Mouse (Mus musculus): ENCODE data around the gene Trim10. TPM values are rescaled to one million over a fixed set of nuclear protein-coding genes. Genes with fewer than 3 reads are reported as not detected.
"Not testable (repeated sequence)": the region's sequence is repeated elsewhere in the genome, so short reads cannot be mapped to it uniquely, and the experiment has no call there.

Gene Trim10
- polyA plus RNA-seq, 1 experiment: not detected

DNA sequence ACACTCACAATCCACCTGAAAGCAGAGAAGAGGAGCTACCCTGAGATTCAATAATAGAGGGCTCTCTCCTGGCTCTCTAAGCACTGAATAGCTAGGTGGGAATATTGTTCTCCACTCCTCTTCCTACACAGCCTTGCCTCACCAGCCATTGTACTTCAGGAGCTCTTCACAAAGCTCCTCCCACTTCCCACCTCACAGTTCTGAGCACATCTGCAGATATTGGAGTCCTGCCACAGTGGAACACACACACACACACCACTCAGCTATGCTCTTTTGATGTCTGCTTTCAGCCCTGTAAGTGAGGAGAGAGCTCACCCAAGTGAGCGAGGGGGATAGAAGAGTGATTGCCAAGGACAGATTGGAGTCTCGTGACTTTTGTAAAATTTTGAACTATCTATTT lies 14.0 kb downstream of the Trim10 start:
- Histone ChIP-seq H3K27me3 (ENCODE audit: control insufficient read depth, insufficient read depth, insufficient read length) (no peaks in the 10 kb centered on the region), H3K4me2 (ENCODE audit: low read depth) (no peak overlapping the region), H3ac (ENCODE audit: control insufficient read depth, insufficient read length) (no peak overlapping the region), H3K79me2 (ENCODE audit: control insufficient read depth, insufficient read depth) (no peaks in the 10 kb centered on the region), H3K36me3 (ENCODE audit: control insufficient read depth, insufficient read depth) (no peaks in the 10 kb centered on the region), H3K4me3 (no peak overlapping the region)
- TF ChIP-seq MAX (IDR thresholded peaks at IDR 0.05; ENCODE audit: low read depth) (no peak), USF1 (IDR thresholded peaks at IDR 0.05; ENCODE audit: low read depth) (no peak), SRF (IDR thresholded peaks at IDR 0.05; ENCODE audit: control insufficient read depth, insufficient read length, low read depth) (no peak), TCF12 (IDR thresholded peaks at IDR 0.05; ENCODE audit: insufficient read depth, poor library complexity, severe bottlenecking) (no peak), REST (IDR thresholded peaks at IDR 0.05; ENCODE audit: insufficient read depth, insufficient read length) (no peak), CEBPB (IDR thresholded peaks at IDR 0.05; ENCODE audit: insufficient read depth, poor library complexity, severe bottlenecking) (no peak), POLR2A (IDR thresholded peaks at IDR 0.05; ENCODE audit: insufficient read length, low read depth) (no peak), MYOD1 (IDR thresholded peaks at IDR 0.05; ENCODE audit: control insufficient read depth in 1 of 3, insufficient read length in 2 of 3, low read depth in 2 of 3) (no peak), MYOG (IDR thresholded peaks at IDR 0.05; ENCODE audit: control insufficient read depth in 1 of 3, insufficient read depth in 1 of 3, insufficient read length in 2 of 3, low read depth in 2 of 3) (no peak), TCF3 (IDR thresholded peaks at IDR 0.05; ENCODE audit: insufficient read length, low read depth) (no peak), POLR2AphosphoS2 (IDR thresholded peaks at IDR 0.05; ENCODE audit: insufficient read length, low read depth) (no peak)

DNA sequence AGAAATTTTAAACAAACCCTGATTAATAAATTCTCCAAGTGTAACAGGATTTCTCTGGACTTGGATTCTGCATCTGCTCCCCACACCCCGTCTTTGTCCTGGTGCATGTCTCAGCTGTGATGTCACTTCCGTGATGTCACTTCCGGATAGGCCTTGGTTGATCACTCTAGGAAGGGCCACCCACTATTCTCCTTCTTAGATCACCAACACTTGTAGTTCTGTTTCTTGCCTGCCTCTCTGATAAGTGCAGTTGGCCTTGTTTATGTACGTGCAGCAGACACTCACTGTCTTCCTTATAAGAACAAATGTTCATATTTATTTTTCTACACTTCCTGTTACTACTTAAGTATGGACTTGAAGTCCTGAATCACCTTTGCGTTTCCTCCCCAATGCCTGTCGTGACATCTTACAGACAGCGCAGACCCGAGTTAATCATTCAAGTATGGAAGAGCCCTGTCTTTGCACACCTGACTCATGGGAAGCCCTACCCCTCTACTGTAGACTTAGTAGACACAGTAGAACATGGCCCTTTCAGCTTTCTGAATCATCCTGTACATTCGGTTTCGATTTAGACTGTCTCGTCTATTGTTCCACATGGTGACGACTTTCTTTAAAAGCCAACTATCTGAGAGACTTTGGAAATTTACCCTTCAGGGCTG lies 15.9 kb downstream of the Trim10 start:
- Histone ChIP-seq H3K4me3 (no peak overlapping the region), H3K36me3 (ENCODE audit: control insufficient read depth, insufficient read depth) (no peaks in the 10 kb centered on the region), H3K79me2 (ENCODE audit: control insufficient read depth, insufficient read depth) (no peaks in the 10 kb centered on the region), H3ac (ENCODE audit: control insufficient read depth, insufficient read length) (no peak overlapping the region), H3K27me3 (ENCODE audit: control insufficient read depth, insufficient read depth, insufficient read length) (no peaks in the 10 kb centered on the region), H3K4me2 (ENCODE audit: low read depth) (no peak overlapping the region)
- TF ChIP-seq USF1 (IDR thresholded peaks at IDR 0.05; ENCODE audit: low read depth) (no peak), TCF3 (IDR thresholded peaks at IDR 0.05; ENCODE audit: insufficient read length, low read depth) (no peak), MAX (IDR thresholded peaks at IDR 0.05; ENCODE audit: low read depth) (no peak), MYOG (IDR thresholded peaks at IDR 0.05; ENCODE audit: control insufficient read depth in 1 of 3, insufficient read depth in 1 of 3, insufficient read length in 2 of 3, low read depth in 2 of 3) (no peak), POLR2AphosphoS2 (IDR thresholded peaks at IDR 0.05; ENCODE audit: insufficient read length, low read depth) (no peak), E2F4 (IDR thresholded peaks at IDR 0.05; ENCODE audit: insufficient read depth) (no peak), TCF12 (IDR thresholded peaks at IDR 0.05; ENCODE audit: insufficient read depth, poor library complexity, severe bottlenecking) (no peak), POLR2A (IDR thresholded peaks at IDR 0.05; ENCODE audit: insufficient read length, low read depth) (no peak), CEBPB (IDR thresholded peaks at IDR 0.05; ENCODE audit: insufficient read depth, poor library complexity, severe bottlenecking) (no peak)

DNA sequence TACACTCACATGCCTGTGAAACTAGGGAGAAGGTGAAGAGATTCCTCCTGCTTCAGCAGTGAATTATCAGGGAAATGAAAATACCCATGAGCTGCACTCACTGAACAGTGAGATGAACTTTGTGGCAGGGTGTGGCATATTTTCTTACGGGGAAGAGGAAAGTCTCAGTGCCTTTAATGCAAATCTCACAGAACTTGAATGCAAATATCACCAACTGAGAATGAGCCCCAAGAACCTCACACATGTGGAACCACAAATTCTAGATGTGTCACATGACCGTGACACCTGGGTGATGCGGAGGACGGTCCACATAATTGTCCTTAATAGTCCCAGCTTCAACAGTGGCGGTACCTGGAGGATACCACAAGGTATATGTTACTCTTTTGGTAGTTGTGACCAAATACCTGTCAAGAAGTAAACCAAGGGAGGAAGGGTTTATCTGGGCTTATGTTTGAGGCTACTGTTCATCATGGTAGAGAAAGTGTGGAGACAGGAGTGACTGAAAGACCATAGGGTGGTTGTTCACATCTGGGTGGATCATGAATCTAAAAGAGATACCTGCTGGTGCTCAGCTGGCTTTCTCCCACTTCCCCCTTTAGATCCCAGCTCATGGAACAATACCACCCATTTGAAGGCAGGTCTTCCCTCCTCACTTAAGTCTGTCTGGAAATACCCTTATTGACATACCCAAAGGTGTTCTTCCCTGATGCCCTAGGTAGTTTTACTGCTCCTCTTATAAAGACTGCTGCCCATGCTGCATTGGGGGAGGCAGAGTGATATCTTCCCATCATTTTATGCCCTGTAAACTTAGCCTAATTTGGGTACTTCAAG lies 20.9 kb downstream of the Trim10 start, which contains the start of gene Trim40:
Trim40 (minus strand) TSS at position 51 of the 831 bp plus-strand sequence.
- H3ac ChIP-seq (ENCODE audit: control insufficient read depth, insufficient read length): no peak within 1 kb of the TSS
- no peaks in the 10 kb centered on the region for H3K36me3 ChIP-seq (ENCODE audit: control insufficient read depth, insufficient read depth)
- no peak within 1 kb of the TSS for H3K4me3 ChIP-seq
- no peaks in the 10 kb centered on the region for H3K79me2 ChIP-seq (ENCODE audit: control insufficient read depth, insufficient read depth)
- H3K4me2 ChIP-seq (ENCODE audit: low read depth): no peak within 1 kb of the TSS
- TF ChIP-seq MAX (IDR thresholded peaks at IDR 0.05; ENCODE audit: low read depth) (no peak), E2F4 (IDR thresholded peaks at IDR 0.05; ENCODE audit: insufficient read depth) (no peak), SRF (IDR thresholded peaks at IDR 0.05; ENCODE audit: control insufficient read depth, insufficient read length, low read depth) (no peak), POLR2AphosphoS2 (IDR thresholded peaks at IDR 0.05; ENCODE audit: insufficient read length, low read depth) (no peak), TCF12 (IDR thresholded peaks at IDR 0.05; ENCODE audit: insufficient read depth, poor library complexity, severe bottlenecking) (no peak), TCF3 (IDR thresholded peaks at IDR 0.05; ENCODE audit: insufficient read length, low read depth) (no peak), USF1 (IDR thresholded peaks at IDR 0.05; ENCODE audit: low read depth) (no peak), POLR2A (IDR thresholded peaks at IDR 0.05; ENCODE audit: insufficient read length, low read depth) (no peak)
- no peaks in the 10 kb centered on the region for H3K27me3 ChIP-seq (ENCODE audit: control insufficient read depth, insufficient read depth, insufficient read length)

DNA sequence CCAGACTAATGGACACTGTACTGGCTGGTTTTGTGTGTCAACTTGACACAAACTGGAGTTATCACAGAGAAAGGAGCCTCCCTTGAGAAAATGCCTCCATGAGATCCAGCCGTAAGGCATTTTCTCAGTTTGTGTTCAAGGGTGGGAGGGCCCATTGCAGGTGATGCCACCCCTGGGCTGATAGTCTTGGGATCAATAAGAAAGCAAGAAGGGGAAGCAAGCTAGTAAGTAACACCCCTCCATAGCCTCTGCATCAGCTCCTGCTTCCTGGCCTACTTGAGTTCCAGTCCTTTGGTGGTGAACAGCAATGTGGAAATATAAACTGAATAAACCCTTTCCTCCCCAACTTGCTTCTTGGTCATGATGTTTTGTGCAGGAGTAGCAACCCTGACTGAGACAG lies 22.1 kb downstream of the Trim10 start:
- not testable (repeated sequence) for H3K36me3 ChIP-seq (ENCODE audit: control insufficient read depth, insufficient read depth); H3K79me2 ChIP-seq (ENCODE audit: control insufficient read depth, insufficient read depth); H3ac ChIP-seq (ENCODE audit: control insufficient read depth, insufficient read length); H3K4me2 ChIP-seq (ENCODE audit: low read depth); H3K4me3 ChIP-seq; H3K27me3 ChIP-seq (ENCODE audit: control insufficient read depth, insufficient read depth, insufficient read length)

DNA sequence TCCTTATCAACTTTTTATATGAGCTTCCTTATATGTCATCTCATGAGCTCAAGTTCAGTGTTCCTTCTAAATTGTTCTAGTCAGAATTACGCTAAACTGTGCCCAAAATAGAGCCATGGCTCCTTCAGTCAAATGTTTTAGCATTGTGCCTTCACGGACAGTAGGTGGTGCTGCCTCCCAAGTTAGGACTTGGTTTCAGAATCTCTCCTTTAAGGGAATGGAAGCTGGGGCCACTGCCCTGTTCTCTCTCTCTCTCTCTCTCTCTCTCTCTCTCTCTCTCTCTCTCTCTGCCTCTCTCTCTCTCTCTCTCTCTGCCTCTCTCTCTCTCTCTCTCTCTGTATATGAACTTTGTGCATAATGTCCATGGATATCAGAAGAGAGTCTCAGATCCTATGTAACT lies 23.0 kb downstream of the Trim10 start:
- no peak overlapping the region for H3K4me3 ChIP-seq
- H3K79me2 ChIP-seq (ENCODE audit: control insufficient read depth, insufficient read depth): no peaks in the 10 kb centered on the region
- TF ChIP-seq SRF (IDR thresholded peaks at IDR 0.05; ENCODE audit: control insufficient read depth, insufficient read length, low read depth): no peak
- TF ChIP-seq CEBPB (IDR thresholded peaks at IDR 0.05; ENCODE audit: insufficient read depth, poor library complexity, severe bottlenecking): no peak
- no peak for TF ChIP-seq E2F4 (IDR thresholded peaks at IDR 0.05; ENCODE audit: insufficient read depth)
- TF ChIP-seq TCF3 (IDR thresholded peaks at IDR 0.05; ENCODE audit: insufficient read length, low read depth): no peak
- TF ChIP-seq MYOD1 (IDR thresholded peaks at IDR 0.05; ENCODE audit: control insufficient read depth in 1 of 3, insufficient read length in 2 of 3, low read depth in 2 of 3): no peak
- no peak for TF ChIP-seq REST (IDR thresholded peaks at IDR 0.05; ENCODE audit: insufficient read depth, insufficient read length)
- no peak for TF ChIP-seq USF1 (IDR thresholded peaks at IDR 0.05; ENCODE audit: low read depth)
- TF ChIP-seq POLR2AphosphoS2 (IDR thresholded peaks at IDR 0.05; ENCODE audit: insufficient read length, low read depth): no peak
- TF ChIP-seq MAX (IDR thresholded peaks at IDR 0.05; ENCODE audit: low read depth): no peak
- TF ChIP-seq POLR2A (IDR thresholded peaks at IDR 0.05; ENCODE audit: insufficient read length, low read depth): no peak
- no peak for TF ChIP-seq TCF12 (IDR thresholded peaks at IDR 0.05; ENCODE audit: insufficient read depth, poor library complexity, severe bottlenecking)
- TF ChIP-seq MYOG (IDR thresholded peaks at IDR 0.05; ENCODE audit: control insufficient read depth in 1 of 3, insufficient read depth in 1 of 3, insufficient read length in 2 of 3, low read depth in 2 of 3): no peak
- H3ac ChIP-seq (ENCODE audit: control insufficient read depth, insufficient read length): no peak overlapping the region
- no peaks in the 10 kb centered on the region for H3K36me3 ChIP-seq (ENCODE audit: control insufficient read depth, insufficient read depth)
- no peaks in the 10 kb centered on the region for H3K27me3 ChIP-seq (ENCODE audit: control insufficient read depth, insufficient read depth, insufficient read length)
- no peak overlapping the region for H3K4me2 ChIP-seq (ENCODE audit: low read depth)

Data from myocyte (in vitro differentiated cells).